Mouse (Mus musculus) liver, embryonic 13.5 days (tissue): ENCODE results near the gene Cdk14. TPM values are rescaled to one million over a fixed set of nuclear protein-coding genes. Genes with fewer than 3 reads are reported as not detected.

Source experiments
- ATAC-seq: fragments of 200-750 bp; cut with Nextera tagmentation; 2 replicates; pipeline ENCODE4 v1.8.0; 2017; ENCODE audit warnings: low read depth, mild to moderate bottlenecking, moderate number of reproducible peaks, moderate library complexity
- DNase-seq: peaks from one replicate; pipeline ENCODE4 v3.0.0; 2022
- H3K27ac ChIP-seq: fragments of 300-500 bp; sonication (generic); 2 replicates; pipeline ENCODE4 v1.5.1; 2015; ENCODE audit warnings: moderate library complexity, mild to moderate bottlenecking, inconsistent platforms
- H3K27me3 ChIP-seq: fragments of 300-500 bp; sonication (generic); 2 replicates; pipeline ENCODE4 v1.6.1; 2015; ENCODE audit warnings: mild to moderate bottlenecking, inconsistent platforms
- H3K36me3 ChIP-seq: fragments of 300-500 bp; sonication (generic); 2 replicates; pipeline ENCODE4 v1.6.1; 2015; ENCODE audit warnings: mild to moderate bottlenecking, inconsistent platforms
- H3K4me1 ChIP-seq: fragments of 300-500 bp; sonication (generic); replicated peaks from 2 replicates; pipeline ENCODE4 v1.6.1; 2015; ENCODE audit warnings: inconsistent platforms
- H3K4me2 ChIP-seq: fragments of 300-500 bp; sonication (generic); 2 replicates; pipeline ENCODE4 v1.6.1; 2015; ENCODE audit warnings: inconsistent platforms, mild to moderate bottlenecking, moderate library complexity
- H3K4me3 ChIP-seq: fragments of 300-500 bp; sonication (generic); replicated peaks from 2 replicates; pipeline ENCODE4 v1.5.1; 2015; ENCODE audit warnings: mild to moderate bottlenecking, inconsistent platforms
- H3K9ac ChIP-seq: fragments of 300-500 bp; sonication (generic); 2 replicates; pipeline ENCODE4 v1.6.1; 2015; ENCODE audit warnings: mild to moderate bottlenecking, inconsistent platforms
- H3K9me3 ChIP-seq: fragments of 300-500 bp; sonication (generic); replicated peaks from 2 replicates; pipeline ENCODE4 v1.6.1; 2016; ENCODE audit warnings: inconsistent platforms
- WGBS: fragments of 180-500 bp; shearing (Covaris S2); methylation state at CpG from one replicate; pipeline ENCODE4 v1.1.7; 2015; ENCODE audit not compliant: insufficient replicate concordance; 5-methylcytosine and 5-hydroxymethylcytosine counted together
- microRNA-seq: library from miRNA; unstranded; fragments of <30 nt; microRNA quantifications from one replicate; pipeline ENCODE4, GENCODE M21; 2016
- polyA plus RNA-seq: library from polyadenylated mRNA; unstranded; fragments of >200 nt; fragmentation: Nextera tagmentation; extraction: Ambion mirVana; gene quantifications from 2 replicates; pipeline ENCODE4 v1.2.1, GENCODE M21; 2015

Gene Cdk14
- polyA plus RNA-seq, 1 experiment from 2014 or later: 1.4 TPM

DNA sequence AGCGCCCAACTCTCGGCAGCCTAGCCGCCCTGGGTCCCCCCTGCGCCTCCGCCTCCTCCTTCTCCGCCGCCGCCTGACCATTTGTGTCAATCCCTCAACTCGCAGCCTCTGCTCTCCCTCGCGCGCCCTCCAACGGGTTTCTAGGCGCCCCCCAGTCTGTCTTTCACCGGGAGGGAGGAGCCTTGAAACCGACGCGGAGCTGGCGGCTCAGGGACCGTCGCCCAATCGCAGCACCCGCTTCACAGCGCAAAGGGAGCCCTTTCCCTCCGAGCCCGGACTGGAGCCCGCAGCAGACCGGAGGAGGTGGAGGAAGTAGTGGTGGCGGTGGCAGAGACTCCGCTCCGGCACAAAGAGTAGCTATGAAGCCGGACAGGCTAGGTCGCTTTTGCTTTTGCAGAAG is 662.2 kb downstream of the Cdk14 start, which contains the start of gene Fzd1:
Fzd1 (minus strand) TSS at position 134 of the 400 bp plus-strand sequence.
- H3K36me3 ChIP-seq: no peaks in the 10 kb centered on the region
- peak; percentile 23 for DNase-seq
- H3K27me3 ChIP-seq: peaks cover 60% of the 10 kb centered on the region
- peak within 1 kb of the TSS; percentile 65 for H3K4me2 ChIP-seq
- peak within 1 kb of the TSS; percentile 75 for H3K27ac ChIP-seq
- under 1% methylated on average over 28 of the region's 33 CpGs for WGBS
- H3K9ac ChIP-seq: peak within 1 kb of the TSS; percentile 57
- peak; percentile 82 for ATAC-seq
- H3K9me3 ChIP-seq: no peaks in the 10 kb centered on the region
- peaks cover 3% of the 10 kb centered on the region; the same call in 1 of the 2 replicates for H3K4me1 ChIP-seq
- peak within 1 kb of the TSS; percentile 61 for H3K4me3 ChIP-seq

DNA sequence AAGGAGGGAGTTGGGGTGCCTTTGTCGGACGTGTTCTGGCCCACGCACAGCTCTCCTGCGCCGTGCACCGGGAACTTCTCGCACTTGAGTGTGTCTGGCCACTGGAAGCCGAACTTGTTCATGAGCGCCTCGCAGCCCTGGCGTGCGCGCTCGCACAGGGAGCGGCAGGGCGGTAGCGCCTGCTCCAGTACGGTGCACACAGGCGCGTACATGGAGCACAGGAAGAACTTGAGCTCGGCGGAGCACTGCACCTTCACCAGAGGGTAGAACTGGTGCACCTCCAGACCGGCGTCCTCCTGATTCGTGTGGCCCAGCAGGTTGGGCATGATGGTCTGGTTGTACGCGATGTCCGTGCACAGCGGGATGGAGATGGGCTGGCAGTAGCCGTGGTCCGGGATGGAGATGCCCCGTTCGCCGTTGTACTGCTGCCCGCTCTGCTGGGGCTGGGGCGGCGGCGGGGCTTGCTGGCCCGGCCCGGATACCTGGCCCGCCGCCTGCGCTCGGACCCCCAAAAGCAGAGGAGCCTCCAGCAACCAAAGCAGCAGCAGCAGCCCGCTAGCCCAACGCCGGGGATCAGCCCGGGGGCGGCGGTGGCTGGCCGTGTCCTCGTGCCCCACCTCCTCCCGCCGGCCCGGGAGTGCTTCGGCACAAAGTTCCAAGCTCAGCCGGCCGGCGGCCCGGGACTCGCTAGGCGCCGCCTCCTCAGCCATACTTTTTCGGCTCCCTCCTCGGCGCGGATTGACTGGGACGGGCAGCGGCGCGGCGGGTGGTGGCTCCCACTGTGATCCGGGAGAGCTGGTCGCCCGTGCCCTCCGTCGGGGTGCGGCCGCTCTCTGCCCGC is 663.0 kb downstream of the Cdk14 start:
- ATAC-seq (peak; percentile 44), DNase-seq (no peak)
- H3K4me1 ChIP-seq: peaks cover 3% of the 10 kb centered on the region; the same call in 1 of the 2 replicates
- H3K27me3 ChIP-seq: peaks cover 60% of the 10 kb centered on the region
- peak overlapping the region; percentile 75 for H3K27ac ChIP-seq
- peak overlapping the region; percentile 57 for H3K9ac ChIP-seq
- peak overlapping the region; percentile 61 for H3K4me3 ChIP-seq
- no peaks in the 10 kb centered on the region for H3K36me3 ChIP-seq
- under 1% methylated on average over 78 of the region's 80 CpGs for WGBS
- H3K9me3 ChIP-seq: no peaks in the 10 kb centered on the region
- peak overlapping the region; percentile 65 for H3K4me2 ChIP-seq

- Histone ChIP-seq H3K9me3 (no peaks in the 10 kb centered on the region), H3K4me1 (peaks cover 3% of the 10 kb centered on the region; the same call in 1 of the 2 replicates), H3K27me3 (peaks cover 60% of the 10 kb centered on the region), H3K9ac (peak overlapping the region; percentile 57), H3K4me3 (peak overlapping the region; percentile 61), H3K36me3 (no peaks in the 10 kb centered on the region), H3K4me2 (peak overlapping the region; percentile 65), H3K27ac (no peak overlapping the region)
- no peak for ATAC-seq
- no peak for DNase-seq
- 6% methylated on average over 43 of the region's 43 CpGs for WGBS
These were observed 664.0 kb downstream of the Cdk14 start for GRCm38 (mm10) chr5:4756001-4756681.

- Histone ChIP-seq H3K36me3 (no peaks in the 10 kb centered on the region), H3K4me3 (peak overlapping the region; percentile 61), H3K4me1 (peaks cover 3% of the 10 kb centered on the region; the same call in 1 of the 2 replicates), H3K27me3 (peaks cover 58% of the 10 kb centered on the region), H3K9ac (0 out of 2 replicates have a peak overlapping the region, but pooled peaks have one; percentile 17), H3K27ac (no peak overlapping the region), H3K9me3 (no peaks in the 10 kb centered on the region), H3K4me2 (peak overlapping the region; percentile 65)
- WGBS: 45% methylated on average over 11 of the region's 11 CpGs
- ATAC-seq (no peak), DNase-seq (no peak)
These were observed 664.8 kb downstream of the Cdk14 start for GRCm38 (mm10) chr5:4755326-4755725.

GRCm38 (mm10) chr5:4754701-4755281 is 665.3 kb downstream of the Cdk14 start:
- Histone ChIP-seq H3K4me1 (peaks cover 3% of the 10 kb centered on the region; the same call in 1 of the 2 replicates), H3K36me3 (no peaks in the 10 kb centered on the region), H3K9me3 (no peaks in the 10 kb centered on the region), H3K4me3 (peak overlapping the region; percentile 61), H3K4me2 (peak overlapping the region; percentile 23; the same call in 1 of the 2 replicates), H3K27me3 (peaks cover 53% of the 10 kb centered on the region), H3K27ac (no peak overlapping the region), H3K9ac (no peak overlapping the region)
- ATAC-seq (no peak), DNase-seq (no peak)
- WGBS: 30% methylated on average over 9 of the region's 9 CpGs

Small RNA genes within 50 kb of the gene (microRNA-seq; reads per million reads assigned to microRNA genes)
- gene Gm25037: not detected
- gene Gm44483: not detected

Other genes with a start within 250 kb of the Cdk14 start
- gene 1700015F17Rik, start 58.8 kb upstream of the Cdk14 start, polyA plus RNA-seq: not detected in 2 replicates
- 8.6 and 10.1 TPM in 2 replicates for gene Cldn12, start 94.6 kb upstream of the Cdk14 start, polyA plus RNA-seq
- gene Gtpbp10, start 139.2 kb upstream of the Cdk14 start, polyA plus RNA-seq: 11.2 and 13.8 TPM in 2 replicates
- gene Gm8773, start 153.5 kb upstream of the Cdk14 start, polyA plus RNA-seq: 0.28 and 0.79 TPM in 2 replicates
- 0.21 and 0.53 TPM in 2 replicates for gene Cfap69, start 243.9 kb upstream of the Cdk14 start, polyA plus RNA-seq